Comparison of ENCODE assay signal across 25 mouse cellular contexts in genomic region chr5:133073317-133073716, GRCm38 (mm10).
A peak's percentile ranks its signal among the peaks of the same experiment; 100 is the strongest.
DNase-seq lines count a peak whose midpoint lies in the region.
"Had no signal": no experiment of that assay in that cellular context is flagged by ENCODE, and none has a peak within 500 bp of the region (broad histone marks: within the 10 kb centered on the region; RNA-seq: fewer than 3 reads in every experiment).

No protein-coding gene starts in this region.

- H3K4me1 ChIP-seq in midbrain, embryonic 10.5 days, result peaks cover 5% of the 10 kb centered on the region
- H3K4me1 ChIP-seq: heart, embryonic 12.5 days; liver, embryonic 12.5 days; neural tube, embryonic 12.5 days had no signal

- no peak overlapping the region for H3K4me3 ChIP-seq in midbrain, embryonic 10.5 days
- H3K4me3 ChIP-seq: erythroblast, embryonic 14.5 days; heart, adult 2 months; heart, embryonic 12.5 days; liver, embryonic 12.5 days; midbrain, embryonic 12.5 days; myocyte; neural tube, embryonic 12.5 days had no signal

- no peaks in the 10 kb centered on the region for H3K36me3 ChIP-seq in midbrain, embryonic 10.5 days
- H3K36me3 ChIP-seq: G1E; heart, embryonic 12.5 days; liver, embryonic 12.5 days; midbrain, embryonic 12.5 days; neural tube, embryonic 12.5 days had no signal

- no peaks in the 10 kb centered on the region for H3K9me3 ChIP-seq in midbrain, embryonic 10.5 days (replicated peaks)
- H3K9me3 ChIP-seq: heart, embryonic 12.5 days; liver, embryonic 12.5 days; midbrain, embryonic 12.5 days; neural tube, embryonic 12.5 days had no signal

- WGBS in midbrain, embryonic 10.5 days, result 41% methylated on average over 2 of the region's 2 CpGs

- peak; percentile 2 for DNase-seq in kidney, adult 11 months
- no peak for DNase-seq in kidney, postnatal 25 days
- DNase-seq in kidney, postnatal 36 days, result peak; percentile 4 to 6
- DNase-seq in kidney, adult 18-20 months, result no peak
- peak; percentile 6 for DNase-seq in lung, postnatal 36 days
- DNase-seq in lung, postnatal 14 days, result no peak
- DNase-seq in midbrain, embryonic 10.5 days (ENCODE audit: low spot score), result no peak
- DNase-seq: adrenal gland, adult 8-10 months; cerebellum, adult 2 months; cerebellum, postnatal 14 days; heart, adult 2 months; layer of hippocampus, postnatal 36 days; left cerebral cortex, postnatal 4 days; liver, postnatal 0 days; right cerebral cortex, postnatal 4 days; thymus, postnatal 14 days had no signal

- H3K27ac ChIP-seq in midbrain, embryonic 10.5 days (replicated peaks), result no peak overlapping the region
- H3K27ac ChIP-seq: heart, adult 2 months; hindbrain, embryonic 14.5 days; kidney, postnatal 0 days; liver, embryonic 12.5 days; midbrain, embryonic 12.5 days; neural tube, embryonic 12.5 days had no signal

- H3K27me3 ChIP-seq in midbrain, embryonic 10.5 days (ENCODE audit: low read depth, poor library complexity, severe bottlenecking), result no peaks in the 10 kb centered on the region
- H3K27me3 ChIP-seq: heart, embryonic 12.5 days; liver, embryonic 12.5 days; midbrain, embryonic 12.5 days; neural tube, embryonic 12.5 days had no signal

Comparison
In these comparisons a context has a peak if more than half of its experiments do, and no peak if none do; other contexts are left out.
1. DNase-seq: peak in kidney, adult 11 months (single experiment), kidney, postnatal 36 days (2 of 2) and lung, postnatal 36 days (single experiment); none in kidney, postnatal 25 days (0 of 2), kidney, adult 18-20 months (single experiment), lung, postnatal 14 days (single experiment) and midbrain, embryonic 10.5 days (single experiment).